Mouse (Mus musculus): ENCODE data around the gene Tsfm.
A peak's percentile ranks its signal among the peaks of the same experiment; 100 is the strongest.

The Tsfm gene

DNA sequence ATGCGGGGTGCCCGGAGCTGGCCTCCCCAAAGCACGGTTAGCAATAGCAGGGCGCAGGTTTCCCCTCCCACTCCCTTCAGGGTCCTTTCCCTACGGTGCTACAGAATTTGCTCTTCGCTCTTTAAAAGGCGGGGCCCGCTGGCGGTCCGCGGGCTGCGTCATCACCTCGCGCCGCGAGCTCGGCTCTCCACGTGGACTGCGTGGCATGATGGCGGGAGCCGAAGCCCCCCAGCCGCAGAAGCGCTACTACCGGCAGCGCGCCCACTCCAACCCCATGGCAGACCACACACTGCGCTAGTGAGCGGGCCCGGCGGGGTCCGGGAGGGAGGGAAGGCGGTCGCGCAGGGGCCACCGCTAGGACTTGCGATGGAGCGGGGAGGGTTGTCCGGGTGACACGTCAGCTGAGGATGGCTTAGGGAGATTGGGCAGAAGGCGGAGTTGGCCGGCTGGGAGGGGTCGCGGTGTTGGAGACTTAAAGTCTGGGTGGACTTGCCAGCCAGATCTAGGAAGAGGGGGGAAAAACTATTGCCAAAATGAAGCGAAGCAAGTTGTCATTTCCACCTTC is 11.2 kb upstream of the Tsfm start:
- DNase-seq (ENCODE audit: extremely low read depth, low read depth): peak; percentile 70

DNA sequence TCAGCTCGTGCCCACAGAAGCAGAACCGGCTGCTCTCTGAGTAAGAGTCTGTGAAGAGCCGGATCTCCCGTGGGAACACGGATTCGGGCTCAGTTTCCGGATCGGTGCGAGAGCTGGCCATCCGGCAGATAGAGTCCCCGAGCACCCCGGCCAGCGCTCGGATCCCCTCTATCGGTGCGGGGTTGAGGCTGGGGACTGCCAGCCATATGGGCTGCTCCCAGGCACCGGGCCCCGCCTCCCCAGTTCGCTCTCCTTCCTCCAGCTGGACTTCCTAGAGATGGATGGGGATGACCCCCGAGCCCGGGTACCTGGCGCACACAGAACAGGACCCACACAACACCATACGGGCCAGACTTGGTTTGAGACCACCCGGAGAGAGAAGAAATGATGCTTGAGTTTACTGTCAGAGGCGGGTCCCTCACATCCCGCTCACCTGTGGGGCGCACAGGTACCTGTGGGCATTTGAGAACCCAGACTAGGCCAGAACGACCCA is 10.7 kb upstream of the Tsfm start, which contains the start of the genes Mettl1 and Eef1akmt3:
TSS of gene Mettl1 (plus strand) at position 141 of the 493 bp plus-strand sequence.
TSS of gene Eef1akmt3 (minus strand) at position 240 of the 493 bp plus-strand sequence.
- no peak for DNase-seq (ENCODE audit: extremely low read depth, low read depth)

DNA sequence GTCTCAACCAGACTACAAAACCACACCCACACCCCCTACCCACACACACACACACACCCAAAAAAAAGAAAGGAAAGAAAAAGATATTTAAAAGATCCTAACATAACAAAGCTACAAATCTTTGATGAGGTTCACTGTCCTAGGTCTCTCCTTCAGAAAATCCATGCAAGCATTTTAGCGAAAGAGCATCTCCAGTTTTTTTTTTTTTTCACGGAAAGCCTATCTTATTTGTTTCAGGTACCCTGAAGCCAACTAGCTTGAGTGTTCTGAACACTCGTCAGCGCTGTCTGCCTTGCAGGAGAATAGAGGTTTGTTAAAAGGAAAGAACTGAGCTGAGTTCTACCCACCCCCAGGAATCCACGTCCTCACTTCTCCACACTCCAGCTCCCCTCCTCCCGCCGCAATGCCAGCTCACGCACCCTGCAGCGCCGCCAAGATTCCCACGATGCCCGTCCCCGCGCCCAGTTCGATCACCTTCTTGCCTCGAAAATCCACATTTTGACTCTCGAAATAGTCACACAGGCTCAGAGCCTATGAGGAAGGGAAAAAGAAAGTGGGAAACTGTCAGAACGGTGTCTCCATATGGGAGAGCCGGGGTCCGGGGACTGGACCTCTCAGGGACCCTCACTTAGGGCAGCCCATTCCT is 10.1 kb upstream of the Tsfm start:
- DNase-seq (ENCODE audit: extremely low read depth, low read depth): no peak

DNA sequence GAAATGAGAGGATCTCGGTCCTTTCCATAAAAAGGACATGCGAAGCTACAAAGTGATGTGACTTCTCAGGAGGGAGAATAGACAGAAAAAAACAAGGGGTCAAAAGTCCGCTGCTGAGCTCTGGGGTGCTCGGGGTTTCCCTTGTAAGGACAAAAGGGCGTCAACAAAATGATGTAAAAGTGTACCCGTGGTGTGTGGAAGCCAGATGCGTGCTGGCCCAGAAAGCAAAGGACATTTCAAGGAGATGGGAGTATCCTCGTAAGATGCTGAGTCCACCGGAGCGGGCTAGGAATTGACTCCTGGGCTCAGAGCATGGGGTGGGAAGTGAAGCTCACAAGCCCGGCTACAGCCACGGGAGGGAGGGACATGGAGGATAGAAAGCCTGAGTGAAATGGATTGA is 7.0 kb upstream of the Tsfm start:
- no peak for DNase-seq (ENCODE audit: extremely low read depth, low read depth)

DNA sequence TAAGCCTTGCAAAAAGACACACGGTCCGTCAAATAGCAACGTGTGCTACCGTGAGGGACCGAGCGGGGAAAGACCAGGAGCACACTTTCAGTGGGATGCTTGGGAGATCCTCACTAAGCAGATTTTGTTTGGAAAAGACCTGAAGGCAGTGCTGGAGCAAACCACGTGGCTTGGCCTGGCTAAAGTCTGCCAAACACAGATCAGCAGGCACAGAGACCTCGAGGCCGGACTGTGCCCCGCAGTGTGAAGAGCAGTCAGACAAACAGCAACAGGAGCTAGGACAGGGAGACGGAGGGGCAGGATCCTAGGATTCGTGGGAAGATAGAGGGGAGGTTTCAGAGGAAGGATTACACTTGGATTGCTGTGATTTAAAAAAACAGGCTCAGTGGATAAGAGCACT is 5.6 kb upstream of the Tsfm start:
- no peak for DNase-seq (ENCODE audit: extremely low read depth, low read depth)

DNA sequence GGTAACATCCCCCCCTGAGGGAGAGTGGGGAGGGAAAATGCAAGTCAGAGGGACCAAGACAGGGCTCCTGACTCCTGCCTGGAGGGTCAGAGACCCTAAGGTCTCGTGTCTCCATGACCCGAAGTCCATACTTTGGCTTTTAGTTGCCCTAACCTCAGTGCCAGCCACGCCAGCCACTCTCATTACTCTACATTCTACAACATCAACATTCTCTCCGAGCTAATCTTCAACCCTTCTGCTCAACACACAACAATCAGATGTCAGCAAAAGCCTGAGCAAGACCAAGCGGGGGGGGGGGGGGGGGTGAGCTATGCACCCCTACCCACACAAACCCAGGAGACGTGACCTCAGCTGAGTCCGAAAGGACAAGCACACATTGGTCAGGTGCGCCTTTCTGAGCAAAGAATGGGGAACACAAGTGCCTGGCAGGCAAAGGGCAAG is 2.7 kb upstream of the Tsfm start:
- DNase-seq (ENCODE audit: extremely low read depth, low read depth): no peak

DNA sequence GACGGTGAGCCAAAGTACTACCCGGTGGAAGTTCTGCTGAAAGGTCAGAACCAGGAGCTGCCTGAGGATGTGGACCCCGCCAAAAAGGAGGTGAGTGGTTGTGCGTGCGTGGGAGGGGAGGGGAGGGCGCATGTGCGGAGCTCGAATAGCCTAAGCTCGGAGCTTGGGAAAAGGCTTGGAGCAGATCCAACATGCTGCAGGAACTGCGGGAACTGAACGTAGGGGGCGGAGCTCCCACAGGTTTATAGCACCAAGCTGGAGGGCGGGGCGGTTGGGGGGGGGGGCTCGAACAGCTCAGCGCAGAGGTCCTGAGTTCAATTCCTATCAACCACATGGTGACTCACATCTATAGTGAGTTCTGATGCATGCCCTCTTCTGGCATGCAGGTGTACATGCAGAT is 12.2 kb downstream of the Tsfm start:
- DNase-seq (ENCODE audit: extremely low read depth, low read depth): no peak

DNA sequence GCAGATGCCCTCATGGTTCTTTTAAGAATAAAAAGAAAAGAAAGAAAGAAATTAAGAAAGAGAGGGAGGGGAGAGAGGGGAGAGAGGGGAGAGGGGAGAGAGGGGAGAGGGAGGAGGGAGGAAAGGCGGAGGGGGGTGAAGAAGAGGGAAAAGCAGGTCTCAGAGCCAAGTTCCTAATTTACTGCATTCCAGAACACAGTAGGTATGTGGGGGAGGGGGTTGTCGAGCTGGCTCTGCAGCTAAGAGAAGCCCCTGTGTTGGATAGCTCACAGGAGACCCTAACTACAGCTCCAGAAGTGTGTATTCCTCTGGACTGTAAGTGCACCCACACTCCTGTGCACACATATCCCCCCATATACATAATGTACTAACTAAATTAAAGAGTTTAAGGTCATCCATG is 13.6 kb downstream of the Tsfm start:
- DNase-seq (ENCODE audit: extremely low read depth, low read depth): no peak

DNA sequence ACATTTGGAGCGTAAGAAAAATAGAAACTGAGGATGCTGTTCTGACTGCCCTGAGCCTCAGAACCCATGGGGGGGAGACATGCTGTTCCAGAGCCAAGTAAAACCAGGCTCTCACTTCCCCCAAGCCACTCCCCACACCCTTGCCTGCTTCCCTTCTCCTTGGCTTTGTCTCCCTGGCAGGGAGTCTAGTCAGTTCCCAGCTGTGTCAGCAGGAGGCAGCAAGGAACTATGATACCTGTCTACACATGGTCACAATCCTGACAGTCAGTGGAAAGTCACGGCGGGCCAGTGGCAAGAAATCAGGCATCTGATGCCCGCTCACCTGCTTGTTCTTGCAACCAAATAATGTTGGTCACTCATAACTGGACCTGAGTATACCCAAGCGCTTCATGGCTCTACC is 14.2 kb downstream of the Tsfm start:
- no peak for DNase-seq (ENCODE audit: extremely low read depth, low read depth)

DNA sequence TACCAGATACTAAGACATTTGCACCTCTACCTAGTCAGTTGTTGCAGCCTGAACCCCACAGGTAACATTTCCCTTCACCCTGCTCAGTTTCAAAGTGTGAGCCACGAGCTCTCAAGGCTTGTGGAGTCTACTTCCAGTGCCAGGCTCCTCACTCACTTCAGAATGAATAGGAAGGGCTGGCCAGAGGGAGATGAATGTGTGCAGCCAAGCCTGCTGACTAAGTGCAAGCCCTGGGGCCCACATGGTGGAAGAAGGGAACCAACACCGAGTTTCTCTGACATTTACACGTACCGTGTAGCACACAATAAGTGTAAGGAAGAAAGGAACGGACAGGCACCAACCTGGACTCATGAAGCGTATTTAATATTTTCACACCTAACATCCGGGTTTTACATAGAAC is 26.8 kb downstream of the Tsfm start:
- no peak for DNase-seq (ENCODE audit: extremely low read depth, low read depth)

DNA sequence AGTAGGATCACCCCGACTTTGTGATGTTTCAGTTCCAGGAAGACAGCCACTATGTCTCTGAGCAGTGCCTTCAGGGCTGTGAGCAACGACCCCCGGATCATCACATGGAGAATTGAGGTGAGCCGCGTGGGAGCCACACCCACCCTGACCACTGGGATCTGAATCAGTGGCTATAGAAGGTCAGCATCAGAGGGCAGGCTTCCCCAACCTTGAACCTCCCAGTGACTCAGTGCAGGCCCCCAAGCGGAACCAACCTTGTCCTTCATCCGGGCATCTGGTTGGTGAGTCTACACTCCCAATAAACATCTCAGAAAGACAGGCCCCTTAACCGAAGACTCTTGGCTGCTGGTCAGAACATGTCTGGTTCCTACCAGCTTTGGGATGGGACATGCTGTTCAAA is 27.3 kb downstream of the Tsfm start:
- DNase-seq (ENCODE audit: extremely low read depth, low read depth): no peak

DNA sequence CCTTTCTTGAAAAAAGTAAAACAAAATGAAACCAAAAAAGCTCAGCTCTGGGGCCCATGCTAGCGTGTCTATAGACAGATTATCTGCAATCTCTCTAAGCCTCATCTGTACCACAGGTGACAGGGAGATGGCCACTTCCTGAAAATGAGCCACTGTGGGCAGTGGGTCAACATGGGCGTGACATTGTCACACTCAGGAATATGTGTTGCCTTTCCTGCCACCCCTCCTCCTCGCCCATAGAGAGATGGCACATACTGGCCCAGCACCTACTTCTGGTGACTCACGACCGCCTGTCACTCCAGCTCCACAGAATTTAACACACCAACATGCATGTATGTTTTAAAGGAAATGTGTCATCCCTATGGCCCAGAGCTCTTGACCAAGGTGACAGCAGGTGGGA is 27.9 kb downstream of the Tsfm start:
- DNase-seq (ENCODE audit: extremely low read depth, low read depth): no peak

DNA sequence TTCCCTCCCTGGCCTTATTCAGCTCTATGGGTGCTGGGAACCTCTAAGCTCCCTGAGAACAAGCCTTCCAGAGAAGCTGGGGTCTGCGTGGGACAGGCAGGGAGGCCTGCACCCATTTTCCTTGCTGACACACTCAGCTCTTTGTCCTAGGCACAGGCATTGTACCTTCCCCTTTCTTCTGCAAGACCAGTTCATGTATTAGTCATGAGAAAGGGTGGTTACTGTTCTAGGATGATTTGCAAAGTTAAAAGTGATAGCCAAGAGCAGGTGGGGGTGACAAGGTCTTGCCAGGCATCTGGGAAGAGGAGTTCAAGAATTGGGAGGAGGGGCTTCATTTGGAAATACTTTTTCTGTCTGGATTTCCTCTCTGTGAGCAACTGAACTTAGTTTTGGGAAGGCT is 28.6 kb downstream of the Tsfm start:
- DNase-seq (ENCODE audit: extremely low read depth, low read depth): no peak

DNA sequence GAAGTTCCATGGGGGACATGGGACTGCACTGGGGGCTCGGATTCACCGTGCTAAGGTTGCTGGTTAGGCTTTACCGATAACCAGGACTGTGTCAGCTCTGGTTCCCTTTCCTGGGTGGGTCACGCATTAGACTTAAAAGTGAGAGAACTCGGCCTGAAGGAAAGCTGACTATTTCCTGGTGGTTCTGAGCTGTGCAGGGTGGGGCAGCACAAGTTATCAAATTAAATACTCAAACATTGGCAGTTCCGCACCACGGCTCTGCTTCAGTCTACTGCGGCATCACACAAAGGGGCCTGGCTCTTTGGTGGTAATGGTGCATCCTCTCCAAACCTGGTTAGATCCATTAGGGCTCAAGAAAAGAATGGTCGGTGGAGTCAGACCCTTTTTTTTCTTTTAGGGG is 29.3 kb downstream of the Tsfm start:
- DNase-seq (ENCODE audit: extremely low read depth, low read depth): no peak

DNA sequence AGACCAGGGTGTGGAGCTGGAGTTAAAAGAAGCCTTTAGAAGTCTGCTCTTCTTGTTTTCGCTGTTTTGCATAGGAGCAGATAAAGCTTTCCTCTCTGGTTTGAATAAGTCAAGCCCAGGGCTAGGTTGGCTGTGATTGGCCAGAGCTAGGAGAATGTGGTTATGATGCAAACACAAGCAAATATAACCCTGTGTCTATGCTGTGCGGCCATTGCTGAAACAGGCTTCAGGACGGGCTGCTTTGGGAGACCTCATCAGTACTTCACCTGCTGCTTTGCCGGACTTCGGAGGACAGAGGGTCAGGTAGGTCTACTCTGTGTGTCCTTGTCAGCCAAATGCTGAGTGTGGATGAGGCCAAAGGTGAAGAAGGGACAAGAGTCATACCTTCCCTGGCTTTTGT is 30.1 kb downstream of the Tsfm start, which contains the start of gene Avil:
TSS of gene Avil (plus strand) at position 181 of the 400 bp plus-strand sequence.
- no peak for DNase-seq (ENCODE audit: extremely low read depth, low read depth)

DNA sequence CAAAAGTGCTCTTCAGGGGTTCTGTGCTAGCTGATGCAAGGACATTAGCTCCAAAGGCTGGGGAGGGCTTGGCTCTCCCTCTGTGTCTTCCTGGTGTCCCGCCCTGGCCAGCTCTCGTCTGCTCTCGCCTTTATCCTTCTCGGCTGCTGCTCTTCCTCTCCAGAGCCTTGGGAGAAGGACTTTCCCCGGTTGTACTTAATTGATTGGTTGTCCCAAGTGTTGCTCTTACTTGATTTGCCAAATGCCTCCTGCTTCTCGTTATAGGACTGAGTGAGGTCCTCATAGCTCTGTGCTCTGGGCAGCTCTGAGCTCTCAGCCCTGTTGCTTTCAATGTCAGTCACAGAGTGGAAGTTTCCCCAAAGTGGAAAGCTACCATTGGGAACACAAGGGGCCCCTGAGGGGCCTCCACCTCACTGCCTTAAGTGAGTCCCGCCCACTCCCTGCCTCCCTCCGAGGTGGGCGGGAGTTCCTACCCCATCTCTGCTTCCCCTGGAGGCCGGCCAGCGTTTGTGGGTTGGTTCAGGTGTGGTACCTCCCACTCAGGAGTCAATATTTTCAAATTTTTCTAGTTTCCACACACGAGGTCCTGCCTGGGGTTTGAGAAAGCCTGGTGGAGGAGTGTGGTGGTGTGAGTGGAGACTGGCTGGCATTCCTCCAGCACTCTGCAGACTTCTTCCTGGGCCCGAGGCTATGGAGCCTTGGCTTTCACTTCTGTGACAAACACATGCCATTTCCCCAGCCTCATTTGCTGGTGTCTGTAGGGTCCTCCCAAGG is 33.1 kb downstream of the Tsfm start:
- no peak for DNase-seq (ENCODE audit: extremely low read depth, low read depth)

DNA sequence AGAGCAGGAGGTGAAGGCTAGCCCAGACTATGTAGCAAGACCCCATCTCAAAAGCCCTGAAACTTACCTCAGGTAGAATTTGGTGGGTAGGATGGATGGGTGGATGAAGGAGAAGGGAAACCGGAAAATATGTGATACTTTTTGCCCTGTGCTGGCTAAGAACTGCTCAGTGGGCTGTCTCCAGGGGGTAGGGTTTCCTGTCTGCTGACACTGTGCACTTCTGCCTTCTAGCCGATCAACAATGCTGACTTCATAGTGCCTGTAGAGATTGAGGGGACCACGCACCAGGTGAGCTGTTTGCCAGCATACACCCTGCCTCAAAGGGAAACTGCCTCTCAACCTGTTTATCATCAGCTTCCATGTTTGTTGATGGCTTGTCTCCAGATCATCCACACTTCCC is 37.0 kb downstream of the Tsfm start:
- DNase-seq (ENCODE audit: extremely low read depth, low read depth): no peak

DNA sequence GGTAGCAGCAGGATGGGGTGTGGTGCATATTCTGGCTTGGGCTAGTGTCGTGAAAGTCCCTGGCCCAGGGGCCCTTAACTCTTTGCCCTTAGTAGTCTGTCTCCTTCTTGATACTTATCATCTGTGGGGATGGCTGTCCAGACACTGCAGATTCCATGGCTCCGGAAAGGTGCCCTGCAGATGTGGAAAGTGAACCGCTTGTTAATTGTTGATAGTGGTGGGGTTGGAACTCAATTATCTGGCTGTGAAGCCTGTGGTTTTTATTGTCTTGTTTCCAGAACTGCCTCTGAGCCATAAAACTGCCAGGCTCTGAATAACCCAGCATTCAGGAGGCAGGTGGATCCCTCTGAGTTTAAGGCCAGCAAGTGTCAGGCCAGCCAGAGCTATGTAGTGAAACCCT is 39.0 kb downstream of the Tsfm start:
- no peak for DNase-seq (ENCODE audit: extremely low read depth, low read depth)

DNA sequence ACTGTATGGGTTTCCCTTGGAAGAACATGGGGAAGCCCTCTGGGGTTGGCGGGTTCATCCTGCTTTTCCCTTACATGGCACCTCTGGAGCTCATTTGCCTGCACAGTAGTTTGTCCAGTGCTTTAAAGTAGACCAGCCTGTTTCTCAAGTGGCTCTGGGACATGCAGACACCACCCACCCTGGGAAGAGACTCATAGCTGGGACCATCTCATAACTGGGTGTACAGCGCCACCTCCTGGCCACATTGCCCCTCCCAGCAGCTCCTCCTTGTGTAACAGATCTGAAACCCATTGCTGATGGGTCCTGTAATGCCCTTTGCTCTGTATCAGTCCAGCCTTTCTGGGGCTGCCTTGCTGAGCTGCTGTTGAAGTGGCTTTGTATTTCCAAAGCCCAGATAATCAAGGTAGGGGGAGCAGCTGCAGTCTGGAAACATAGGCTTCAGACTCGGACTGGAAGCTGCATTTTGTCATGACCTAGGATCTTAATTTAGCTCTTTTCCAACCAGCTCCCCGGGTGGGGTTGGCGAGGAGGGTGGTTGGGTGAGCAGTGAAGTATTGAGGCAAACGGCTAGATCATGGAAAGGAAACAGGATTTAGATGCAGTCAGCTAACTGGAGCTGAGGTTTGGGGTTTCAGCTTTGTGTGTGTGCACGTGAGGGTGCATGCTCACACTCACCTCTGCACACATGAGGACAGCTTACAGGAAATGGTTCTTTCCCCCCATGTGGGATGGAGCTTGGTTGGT is 40.2 kb downstream of the Tsfm start:
- DNase-seq (ENCODE audit: extremely low read depth, low read depth): peak; percentile 44

DNA sequence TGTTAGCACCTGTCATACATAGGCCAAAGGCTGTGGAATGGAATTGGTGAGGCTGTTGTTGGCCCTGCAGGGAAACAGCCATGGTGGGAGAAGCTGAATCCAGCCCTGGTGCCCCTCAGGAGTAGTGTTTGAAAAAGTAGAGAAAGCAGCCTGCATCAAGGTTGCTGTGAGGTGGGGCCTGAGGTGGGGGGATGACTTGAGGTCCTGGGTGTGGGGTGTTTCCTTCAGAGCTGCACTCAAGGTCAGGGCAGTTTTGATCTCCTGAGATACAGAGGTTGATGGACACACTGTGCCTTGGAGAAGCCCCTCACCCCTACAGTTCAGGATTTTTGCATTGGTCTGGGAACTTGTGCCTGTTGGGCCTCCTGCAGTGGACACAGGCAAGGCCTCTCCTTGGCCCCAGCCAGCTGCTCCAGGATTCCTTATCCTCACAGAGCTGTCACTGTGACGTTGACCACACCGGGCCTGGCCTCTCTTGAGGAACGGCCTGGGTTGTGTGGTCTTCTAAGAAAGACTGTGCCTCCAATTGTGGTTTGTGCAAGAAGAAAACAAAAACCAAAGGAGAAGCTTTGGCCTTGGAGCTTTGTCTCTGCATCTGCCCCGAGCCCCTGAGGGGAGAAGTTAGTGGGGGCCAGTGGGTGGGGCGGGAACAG is 42.0 kb downstream of the Tsfm start:
- no peak for DNase-seq (ENCODE audit: extremely low read depth, low read depth)
